Mouse (Mus musculus) embryonic facial prominence, embryonic 10.5 days (tissue): ENCODE results near the gene Cadps2. TPM values are rescaled to one million over a fixed set of nuclear protein-coding genes. Genes with fewer than 3 reads are reported as not detected.

Source experiments
- DNase-seq: peaks from one replicate; pipeline ENCODE4 v3.0.0-alpha.2; 2017; ENCODE audit warnings: low spot score
- H3K27ac ChIP-seq: fragments of 300-500 bp; sonication (generic); replicated peaks from 2 replicates; pipeline ENCODE4 v1.5.1; 2016; ENCODE audit warnings: mild to moderate bottlenecking
- H3K27me3 ChIP-seq: fragments of 300-500 bp; sonication (generic); replicated peaks from 2 replicates; pipeline ENCODE4 v1.6.1; 2016; ENCODE audit warnings: low read depth, mild to moderate bottlenecking; ENCODE audit not compliant: poor library complexity, severe bottlenecking
- H3K36me3 ChIP-seq: fragments of 300-500 bp; sonication (generic); replicated peaks from 2 replicates; pipeline ENCODE4 v1.6.1; 2016; ENCODE audit warnings: mild to moderate bottlenecking, moderate library complexity
- H3K4me1 ChIP-seq: fragments of 300-500 bp; sonication (generic); 2 replicates; pipeline ENCODE4 v1.6.1; 2016
- H3K4me3 ChIP-seq: fragments of 300-500 bp; sonication (generic); 2 replicates; pipeline ENCODE4 v1.5.1; 2016; ENCODE audit warnings: mild to moderate bottlenecking, moderate library complexity
- H3K9me3 ChIP-seq: fragments of 300-500 bp; sonication (generic); 2 replicates; pipeline ENCODE4 v1.6.1; 2016; ENCODE audit warnings: mild to moderate bottlenecking
- WGBS: fragments of 180-500 bp; shearing (Covaris S2); methylation state at CpG from one replicate; pipeline ENCODE4 v1.1.7; 2016; 5-methylcytosine and 5-hydroxymethylcytosine counted together
- polyA plus RNA-seq: library from polyadenylated mRNA; unstranded; fragments of >200 nt; fragmentation: Nextera tagmentation; extraction: Ambion mirVana; gene quantifications from 2 replicates; pipeline ENCODE4 v1.2.1, GENCODE M21; 2016

Gene Cadps2
- polyA plus RNA-seq, 1 experiment from 2014 or later = 1.9 TPM

- 1% methylated on average over 20 of the region's 20 CpGs for WGBS
- no peaks in the 10 kb centered on the region for H3K9me3 ChIP-seq
- peak; percentile 52 for DNase-seq
- peak overlapping the region; percentile 51 for H3K4me3 ChIP-seq
- H3K27me3 ChIP-seq = peaks cover 98% of the 10 kb centered on the region
- H3K36me3 ChIP-seq = no peaks in the 10 kb centered on the region
- H3K4me1 ChIP-seq = peaks cover 33% of the 10 kb centered on the region
- no peak overlapping the region for H3K27ac ChIP-seq
Observed at GRCm38 (mm10) chr6:23252196-23253135, 586.8 kb downstream of the Cadps2 start.

- Histone ChIP-seq H3K4me3 (peak overlapping the region; percentile 34; the same call in 1 of the 2 replicates), H3K36me3 (no peaks in the 10 kb centered on the region), H3K9me3 (no peaks in the 10 kb centered on the region), H3K27ac (no peak overlapping the region), H3K4me1 (peaks cover 35% of the 10 kb centered on the region), H3K27me3 (peaks cover 98% of the 10 kb centered on the region)
- no peak for DNase-seq
- 1% methylated on average over 3 of the region's 3 CpGs for WGBS
Observed at GRCm38 (mm10) chr6:23251431-23251830, 587.8 kb downstream of the Cadps2 start.

- DNase-seq = peak; percentile 53
- Histone ChIP-seq H3K4me1 (peaks cover 35% of the 10 kb centered on the region), H3K27me3 (peaks cover 98% of the 10 kb centered on the region), H3K9me3 (no peaks in the 10 kb centered on the region), H3K27ac (peak overlapping the region; percentile 84), H3K4me3 (peak overlapping the region; percentile 63), H3K36me3 (no peaks in the 10 kb centered on the region)
- WGBS = under 1% methylated on average over 22 of the region's 22 CpGs
Observed at GRCm38 (mm10) chr6:23250288-23250955, 588.8 kb downstream of the Cadps2 start.

- peak overlapping the region; percentile 63 for H3K4me3 ChIP-seq
- no peaks in the 10 kb centered on the region for H3K36me3 ChIP-seq
- H3K4me1 ChIP-seq = peaks cover 35% of the 10 kb centered on the region
- H3K27ac ChIP-seq = peak overlapping the region; percentile 84
- H3K9me3 ChIP-seq = no peaks in the 10 kb centered on the region
- peak; percentile 79 for DNase-seq
- peaks cover 98% of the 10 kb centered on the region for H3K27me3 ChIP-seq
- WGBS = under 1% methylated on average over 29 of the region's 29 CpGs
Observed at GRCm38 (mm10) chr6:23249616-23250287, 589.5 kb downstream of the Cadps2 start.

- WGBS = under 1% methylated on average over 24 of the region's 24 CpGs
- DNase-seq = peak; percentile 63
- peaks cover 98% of the 10 kb centered on the region for H3K27me3 ChIP-seq
Observed at GRCm38 (mm10) chr6:23249053-23249401, 590.2 kb downstream of the Cadps2 start.

GRCm38 (mm10) chr6:23248313-23249052 lies 590.7 kb downstream of the Cadps2 start, which contains the start of gene Fezf1:
TSS of gene Fezf1 (minus strand) at chr6:23248362.
- H3K4me3 ChIP-seq = peak within 1 kb of the TSS; percentile 63
- no peaks in the 10 kb centered on the region for H3K9me3 ChIP-seq
- H3K4me1 ChIP-seq = peaks cover 29% of the 10 kb centered on the region
- peaks cover 98% of the 10 kb centered on the region for H3K27me3 ChIP-seq
- peak within 1 kb of the TSS; percentile 84 for H3K27ac ChIP-seq
- H3K36me3 ChIP-seq = no peaks in the 10 kb centered on the region
- peak; percentile 63 for DNase-seq
- WGBS = under 1% methylated on average over 31 of the region's 31 CpGs

More at GRCm38 (mm10) chr6:23249053-23249401, 590.2 kb downstream of the Cadps2 start:
- Histone ChIP-seq H3K27ac (peak overlapping the region; percentile 84), H3K9me3 (no peaks in the 10 kb centered on the region), H3K4me3 (peak overlapping the region; percentile 63), H3K4me1 (peaks cover 35% of the 10 kb centered on the region), H3K36me3 (no peaks in the 10 kb centered on the region)

GRCm38 (mm10) chr6:23247512-23248312 lies 591.5 kb downstream of the Cadps2 start:
- Histone ChIP-seq H3K4me1 (peaks cover 28% of the 10 kb centered on the region), H3K4me3 (peak overlapping the region; percentile 63), H3K27me3 (peaks cover 98% of the 10 kb centered on the region), H3K36me3 (no peaks in the 10 kb centered on the region), H3K9me3 (no peaks in the 10 kb centered on the region), H3K27ac (peak overlapping the region; percentile 80)
- WGBS = under 1% methylated on average over 61 of the region's 61 CpGs
- DNase-seq = peak; percentile 69

- under 1% methylated on average over 23 of the region's 23 CpGs for WGBS
Observed at GRCm38 (mm10) chr6:23246790-23247511, 592.3 kb downstream of the Cadps2 start.

GRCm38 (mm10) chr6:23246061-23246789 lies 593.0 kb downstream of the Cadps2 start:
- Histone ChIP-seq H3K9me3 (no peaks in the 10 kb centered on the region), H3K4me1 (peaks cover 28% of the 10 kb centered on the region), H3K27me3 (peaks cover 98% of the 10 kb centered on the region), H3K27ac (peak overlapping the region; percentile 70; the same call in 1 of the 2 replicates), H3K36me3 (no peaks in the 10 kb centered on the region), H3K4me3 (peak overlapping the region; percentile 63)
- WGBS = 2% methylated on average over 17 of the region's 17 CpGs
- DNase-seq = no peak

More at GRCm38 (mm10) chr6:23246790-23247511, 592.3 kb downstream of the Cadps2 start:
- peak overlapping the region; percentile 80 for H3K27ac ChIP-seq
- H3K27me3 ChIP-seq = peaks cover 98% of the 10 kb centered on the region
- no peaks in the 10 kb centered on the region for H3K36me3 ChIP-seq
- peak; percentile 32 for DNase-seq
- H3K4me1 ChIP-seq = peaks cover 28% of the 10 kb centered on the region
- H3K4me3 ChIP-seq = peak overlapping the region; percentile 63
- no peaks in the 10 kb centered on the region for H3K9me3 ChIP-seq

- WGBS = under 1% methylated on average over 23 of the region's 23 CpGs
- Histone ChIP-seq H3K36me3 (no peaks in the 10 kb centered on the region), H3K4me3 (peak overlapping the region; percentile 63), H3K27ac (peak overlapping the region; percentile 70; the same call in 1 of the 2 replicates), H3K9me3 (no peaks in the 10 kb centered on the region), H3K27me3 (peaks cover 100% of the 10 kb centered on the region), H3K4me1 (peaks cover 28% of the 10 kb centered on the region)
- DNase-seq = peak; percentile 64
Observed at GRCm38 (mm10) chr6:23245545-23246011, 593.6 kb downstream of the Cadps2 start.
